Mouse (Mus musculus) adrenal gland (tissue): ENCODE data around the gene Bend6.

Experiments
- intact Hi-C: fragments of 180-260 bp; cut with DNase I; formaldehyde crosslinking; loops from one replicate; pipeline ENCODE4 v1.15.1; 2025

Gene Bend6

GRCm38 (mm10) chr1:33813868-33814794, 93.5 kb downstream of the Bend6 start, which contains the start of gene Zfp451:
Gene Zfp451 (minus strand): TSS chr1:33814595.
- intact Hi-C loops = no loop called here

- intact Hi-C loops = no loop called here
Observed at GRCm38 (mm10) chr1:33813495-33813867, 94.1 kb downstream of the Bend6 start.

DNA sequence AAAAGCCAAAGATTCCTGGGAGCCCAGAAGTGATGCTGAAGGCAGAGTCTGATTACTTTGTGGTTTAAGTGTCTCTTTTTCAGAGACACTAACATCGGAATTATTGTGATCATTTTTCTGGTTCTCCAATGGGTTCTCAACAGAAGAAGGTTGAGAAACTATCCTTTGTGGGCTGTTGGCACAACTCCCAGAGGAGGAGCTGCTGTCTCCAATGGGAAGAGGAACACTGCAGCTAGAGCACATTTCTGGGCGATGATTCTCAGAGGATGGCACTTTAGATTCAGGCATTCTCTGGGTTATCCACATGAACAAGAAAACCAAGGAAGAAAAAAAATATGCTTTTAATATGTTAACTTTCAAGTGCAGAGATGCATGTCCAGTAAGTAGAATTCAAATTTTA, 104.3 kb downstream of the Bend6 start:
- intact Hi-C loops = no loop called here
